Mouse (Mus musculus) neural tube, embryonic 15.5 days (tissue): ENCODE data around the gene Dusp19. TPM values are rescaled to one million over a fixed set of nuclear protein-coding genes. Genes with fewer than 3 reads are reported as not detected.

Experiments
- ATAC-seq: fragments of 200-750 bp; cut with Nextera tagmentation; 2 replicates; pipeline ENCODE4 v1.8.0; 2017; ENCODE audit warnings: mild to moderate bottlenecking, moderate TSS enrichment, moderate library complexity; ENCODE audit not compliant: low FRiP score
- H3K27ac ChIP-seq: fragments of 300-500 bp; sonication (generic); replicated peaks from 2 replicates; pipeline ENCODE4 v1.5.1; 2015; ENCODE audit warnings: mild to moderate bottlenecking, inconsistent platforms
- H3K27me3 ChIP-seq: fragments of 300-500 bp; sonication (generic); replicated peaks from 2 replicates; pipeline ENCODE4 v1.6.1; 2015; ENCODE audit warnings: inconsistent platforms
- H3K36me3 ChIP-seq: fragments of 300-500 bp; sonication (generic); 2 replicates; pipeline ENCODE4 v1.6.1; 2015; ENCODE audit warnings: inconsistent platforms
- H3K4me1 ChIP-seq: fragments of 300-500 bp; sonication (generic); 2 replicates; pipeline ENCODE4 v1.6.1; 2015; ENCODE audit warnings: inconsistent platforms
- H3K4me2 ChIP-seq: fragments of 300-500 bp; sonication (generic); 2 replicates; pipeline ENCODE4 v1.6.1; 2015; ENCODE audit warnings: inconsistent platforms, mild to moderate bottlenecking, moderate library complexity
- H3K4me3 ChIP-seq: fragments of 300-500 bp; sonication (generic); replicated peaks from 2 replicates; pipeline ENCODE4 v1.5.1; 2015; ENCODE audit warnings: mild to moderate bottlenecking, inconsistent platforms
- H3K9ac ChIP-seq: fragments of 300-500 bp; sonication (generic); replicated peaks from 2 replicates; pipeline ENCODE4 v1.6.1; 2015; ENCODE audit warnings: mild to moderate bottlenecking, inconsistent platforms
- H3K9me3 ChIP-seq: fragments of 300-500 bp; sonication (generic); replicated peaks from 2 replicates; pipeline ENCODE4 v1.6.1; 2016; ENCODE audit warnings: inconsistent platforms
- WGBS: fragments of 180-500 bp; shearing (Covaris S2); methylation state at CpG from one replicate; pipeline ENCODE4 v1.1.7; 2015; ENCODE audit warnings: mixed read lengths; 5-methylcytosine and 5-hydroxymethylcytosine counted together
- microRNA counts: library from miRNA; unstranded; fragments of <30 nt; microRNA quantifications from one replicate; lab custom pipeline; 2016
- microRNA-seq: library from miRNA; unstranded; fragments of <30 nt; microRNA quantifications from one replicate; pipeline ENCODE4, GENCODE M21; 2017
- polyA plus RNA-seq: library from polyadenylated mRNA; unstranded; fragments of >200 nt; fragmentation: Nextera tagmentation; extraction: Ambion mirVana; gene quantifications from 2 replicates; pipeline ENCODE4 v1.2.1, GENCODE M21; 2015

Gene Dusp19
- polyA plus RNA-seq, 1 experiment from 2014 or later: 14.8 TPM

GRCm38 (mm10) chr2:80639398-80639797, 22.6 kb downstream of the Dusp19 start:
- peaks cover 12% of the 10 kb centered on the region for H3K4me1 ChIP-seq
- H3K4me3 ChIP-seq: peak overlapping the region; percentile 92
- peak overlapping the region; percentile 69 for H3K9ac ChIP-seq
- H3K36me3 ChIP-seq: no peaks in the 10 kb centered on the region; the same call in 1 of the 2 replicates
- H3K27me3 ChIP-seq: no peaks in the 10 kb centered on the region
- H3K4me2 ChIP-seq: peak overlapping the region; percentile 64
- H3K27ac ChIP-seq: no peak overlapping the region
- WGBS: 15% methylated on average over 8 of the region's 8 CpGs
- no peak for ATAC-seq
- no peaks in the 10 kb centered on the region for H3K9me3 ChIP-seq

- Histone ChIP-seq H3K4me1 (peaks cover 12% of the 10 kb centered on the region), H3K4me2 (peak overlapping the region; percentile 64), H3K9ac (no peak overlapping the region; the same call in 1 of the 2 replicates), H3K27ac (no peak overlapping the region), H3K27me3 (no peaks in the 10 kb centered on the region), H3K9me3 (no peaks in the 10 kb centered on the region), H3K4me3 (no peak overlapping the region; the same call in 1 of the 2 replicates), H3K36me3 (peaks cover 2% of the 10 kb centered on the region; the same call in 1 of the 2 replicates)
- whole genome bisulfite sequencing: 62% methylated on average over 3 of the region's 3 CpGs
- no peak for ATAC-seq
Measured at GRCm38 (mm10) chr2:80639864-80640263, 23.0 kb downstream of the Dusp19 start.

GRCm38 (mm10) chr2:80661414-80661813, 44.6 kb downstream of the Dusp19 start:
- peaks cover 17% of the 10 kb centered on the region for H3K36me3 ChIP-seq
- no peaks in the 10 kb centered on the region for H3K27me3 ChIP-seq
- H3K9ac ChIP-seq: no peak overlapping the region
- no peak overlapping the region for H3K27ac ChIP-seq
- H3K4me1 ChIP-seq: no peaks in the 10 kb centered on the region
- no peaks in the 10 kb centered on the region for H3K9me3 ChIP-seq
- ATAC-seq: no peak
- no peak overlapping the region for H3K4me2 ChIP-seq
- H3K4me3 ChIP-seq: no peak overlapping the region

GRCm38 (mm10) chr2:80662682-80663081, 45.8 kb downstream of the Dusp19 start:
- 97% methylated on average over 2 of the region's 2 CpGs for WGBS
- no peak for ATAC-seq

GRCm38 (mm10) chr2:80667396-80667964, 50.6 kb downstream of the Dusp19 start:
- ATAC-seq: peak; percentile 68
- H3K4me3 ChIP-seq: no peak overlapping the region
- no peak overlapping the region for H3K4me2 ChIP-seq
- H3K27ac ChIP-seq: no peak overlapping the region
- no peaks in the 10 kb centered on the region for H3K9me3 ChIP-seq
- peaks cover 8% of the 10 kb centered on the region; the same call in 1 of the 2 replicates for H3K36me3 ChIP-seq
- no peaks in the 10 kb centered on the region for H3K27me3 ChIP-seq
- H3K4me1 ChIP-seq: no peaks in the 10 kb centered on the region
- WGBS: 75% methylated on average over 5 of the region's 5 CpGs
- no peak overlapping the region for H3K9ac ChIP-seq

More at GRCm38 (mm10) chr2:80662682-80663081, 45.8 kb downstream of the Dusp19 start:
- H3K9ac ChIP-seq: no peak overlapping the region
- H3K27ac ChIP-seq: no peak overlapping the region
- no peak overlapping the region for H3K4me2 ChIP-seq
- peaks cover 13% of the 10 kb centered on the region; the same call in 1 of the 2 replicates for H3K36me3 ChIP-seq
- no peaks in the 10 kb centered on the region for H3K9me3 ChIP-seq
- no peaks in the 10 kb centered on the region for H3K27me3 ChIP-seq
- H3K4me3 ChIP-seq: no peak overlapping the region
- H3K4me1 ChIP-seq: no peaks in the 10 kb centered on the region

- ATAC-seq: no peak
- Histone ChIP-seq H3K4me2 (no peak overlapping the region), H3K36me3 (no peaks in the 10 kb centered on the region; the same call in 1 of the 2 replicates), H3K9ac (no peak overlapping the region), H3K27ac (no peak overlapping the region), H3K27me3 (no peaks in the 10 kb centered on the region), H3K9me3 (no peaks in the 10 kb centered on the region), H3K4me3 (no peak overlapping the region), H3K4me1 (no peaks in the 10 kb centered on the region)
- 76% methylated on average over 11 of the region's 11 CpGs for WGBS
Measured at GRCm38 (mm10) chr2:80669868-80670666, 53.2 kb downstream of the Dusp19 start.

GRCm38 (mm10) chr2:80678803-80679202, 62.0 kb downstream of the Dusp19 start:
- Histone ChIP-seq H3K27ac (no peak overlapping the region), H3K9ac (no peak overlapping the region), H3K4me1 (no peaks in the 10 kb centered on the region), H3K4me2 (no peak overlapping the region), H3K4me3 (no peak overlapping the region), H3K9me3 (no peaks in the 10 kb centered on the region), H3K36me3 (no peaks in the 10 kb centered on the region), H3K27me3 (no peaks in the 10 kb centered on the region)
- WGBS: 89% methylated on average over 8 of the region's 8 CpGs
- ATAC-seq: no peak

MicroRNAs encoded within 50 kb of the gene (microRNA counts, 519-probe panel; counts per million panel counts)
- 1,987 counts per million, percentile 42 among the panel's probes with 10 or more counts for microRNA mmu-miR-684 (lab: Ali Mortazavi, UCI)

Small RNA genes within 50 kb of the gene (microRNA-seq; reads per million reads assigned to microRNA genes)
- not detected for gene Mir684-1

Other genes starting within 250 kb of the Dusp19 start
- gene Frzb, start 169.4 kb upstream of the Dusp19 start, polyA plus RNA-seq: 40.3 and 44.0 TPM in 2 replicates
- gene Nckap1, start 35.7 kb upstream of the Dusp19 start, polyA plus RNA-seq: 86.3 and 97.5 TPM in 2 replicates
- gene Nup35, start 191 bp downstream of the Dusp19 start, polyA plus RNA-seq: 49.3 and 54.1 TPM in 2 replicates